Mouse (Mus musculus) testis, postnatal 10 days (tissue): ENCODE data around the gene Slain2.
"Not testable (repeated sequence)": the region's sequence is repeated elsewhere in the genome, so short reads cannot be mapped to it uniquely, and the experiment has no call there.

Source experiments
- DNase-seq: peaks from one replicate; pipeline ENCODE4 v3.0.0; 2021; ENCODE audit warnings: low spot score

Gene Slain2

DNA sequence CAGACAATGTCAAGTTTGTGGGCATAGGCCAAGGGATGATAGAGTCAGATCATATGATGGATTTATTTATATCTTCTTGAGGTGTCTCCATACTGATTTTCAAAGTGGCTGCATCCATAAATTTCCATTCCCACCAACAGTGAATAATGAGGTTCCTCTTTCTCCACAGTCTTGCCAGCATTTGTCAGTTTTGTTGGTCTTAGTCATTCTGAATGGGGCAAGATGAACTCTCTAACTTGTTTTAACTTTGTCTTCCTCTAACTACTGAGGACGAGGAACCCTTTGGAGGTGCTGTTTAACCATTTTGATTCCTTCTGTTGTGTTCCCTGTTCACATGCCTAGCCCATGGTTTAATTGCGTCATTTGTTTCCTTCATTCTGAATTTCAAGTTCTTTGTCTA, 36.1 kb downstream of the Slain2 start:
- DNase-seq = no peak

DNA sequence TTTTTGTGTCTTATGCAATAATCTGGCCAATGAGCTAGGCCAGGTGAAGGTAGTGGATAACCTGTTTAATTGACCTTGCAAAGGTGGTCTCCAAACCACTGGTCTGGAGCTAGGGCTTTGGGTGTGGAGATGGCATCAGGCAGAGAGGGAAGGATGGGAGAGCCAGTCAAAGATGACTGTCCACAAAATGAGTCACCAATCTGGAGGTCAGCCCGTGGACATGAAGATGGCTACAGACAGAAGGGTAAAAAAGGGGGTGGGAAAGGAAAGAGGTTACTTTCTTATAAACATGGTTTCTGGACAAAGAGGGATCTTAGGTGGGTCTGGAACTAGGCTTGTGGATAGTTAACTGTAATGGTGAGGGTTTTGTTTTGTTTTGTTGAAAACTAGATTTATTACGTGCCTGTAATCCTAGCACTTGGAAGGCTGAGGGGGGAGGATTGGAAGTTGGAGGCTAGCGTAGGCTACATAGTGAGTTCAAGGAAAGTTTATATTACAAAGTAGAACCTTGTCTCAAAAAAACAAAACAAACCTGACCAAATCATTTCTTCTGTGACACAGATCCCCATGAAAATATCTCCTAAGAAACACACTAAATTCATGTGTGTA, 40.0 kb downstream of the Slain2 start:
- no peak for DNase-seq

DNA sequence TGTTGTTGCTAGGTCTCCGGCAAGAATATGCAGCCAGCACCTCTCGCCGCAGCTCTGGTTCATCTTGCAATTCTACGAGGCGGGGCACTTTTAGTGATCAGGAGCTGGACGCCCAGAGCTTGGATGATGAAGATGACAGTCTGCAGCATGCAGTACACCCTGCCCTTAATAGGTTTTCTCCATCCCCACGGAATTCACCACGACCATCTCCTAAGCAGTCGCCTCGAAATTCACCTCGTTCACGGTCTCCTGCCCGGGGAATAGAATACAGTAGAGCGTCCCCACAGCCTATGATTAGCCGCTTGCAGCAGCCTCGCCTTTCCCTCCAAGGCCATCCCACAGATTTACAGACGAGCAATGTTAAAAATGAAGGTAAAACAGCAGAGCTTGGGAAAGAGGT, 43.2 kb downstream of the Slain2 start:
- DNase-seq = no peak

DNA sequence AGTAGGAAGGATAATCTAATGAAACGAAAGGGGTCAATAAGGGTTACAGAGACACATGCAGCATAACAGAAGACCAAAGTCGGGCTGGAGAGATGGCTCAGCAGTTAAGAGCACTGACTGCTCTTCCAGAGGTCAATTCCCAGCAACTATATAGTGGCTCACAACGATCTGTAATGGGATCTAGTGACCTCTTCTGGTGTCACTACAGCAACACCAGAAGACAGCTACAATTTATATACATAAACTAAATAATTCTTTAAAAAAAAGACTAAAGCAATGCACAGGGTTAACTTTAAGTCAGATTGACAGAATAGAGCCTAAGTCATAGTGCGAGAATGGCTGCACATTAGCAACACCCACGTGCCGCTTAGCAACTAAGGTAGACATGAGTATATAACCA, 46.0 kb downstream of the Slain2 start:
- DNase-seq = no peak

DNA sequence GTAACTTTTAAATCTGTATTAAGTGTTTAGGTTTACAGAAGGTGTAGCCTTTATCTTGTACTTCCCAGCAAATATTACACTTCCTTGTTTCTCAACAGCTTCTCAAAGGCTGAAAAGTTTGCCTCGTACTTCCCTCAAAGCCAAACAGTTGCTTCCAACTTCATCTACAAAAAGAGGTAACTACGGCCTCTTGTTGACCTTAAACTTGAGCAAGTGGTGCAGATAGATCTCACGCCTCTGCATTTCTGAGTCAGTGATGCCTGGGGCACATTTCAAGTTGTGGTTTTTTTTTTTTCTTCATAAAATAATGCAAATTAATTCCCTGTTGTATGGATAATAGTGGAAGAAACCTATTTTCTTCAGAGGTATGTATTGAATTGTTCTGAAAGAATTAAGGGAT, 51.6 kb downstream of the Slain2 start:
- DNase-seq = no peak

DNA sequence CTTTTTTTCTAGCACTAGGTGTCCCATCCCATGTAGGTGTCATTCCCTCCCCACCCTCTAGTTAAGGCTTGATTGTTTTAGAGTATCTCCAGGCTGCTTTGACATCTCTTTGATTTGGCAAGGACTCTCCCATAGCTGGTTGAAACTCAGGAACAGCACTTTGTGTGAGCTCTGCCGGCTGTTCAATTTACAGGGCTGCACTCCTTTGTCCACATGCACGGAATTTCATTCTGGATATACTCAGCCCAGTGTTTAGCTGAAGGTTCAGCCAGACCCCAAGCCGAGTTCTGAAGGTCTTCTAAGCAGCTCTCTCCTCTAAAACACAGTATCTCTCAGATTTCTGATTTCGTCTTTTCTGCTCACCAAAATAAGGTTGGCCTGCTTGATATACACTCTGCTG, 58.3 kb downstream of the Slain2 start:
- DNase-seq = no peak

DNA sequence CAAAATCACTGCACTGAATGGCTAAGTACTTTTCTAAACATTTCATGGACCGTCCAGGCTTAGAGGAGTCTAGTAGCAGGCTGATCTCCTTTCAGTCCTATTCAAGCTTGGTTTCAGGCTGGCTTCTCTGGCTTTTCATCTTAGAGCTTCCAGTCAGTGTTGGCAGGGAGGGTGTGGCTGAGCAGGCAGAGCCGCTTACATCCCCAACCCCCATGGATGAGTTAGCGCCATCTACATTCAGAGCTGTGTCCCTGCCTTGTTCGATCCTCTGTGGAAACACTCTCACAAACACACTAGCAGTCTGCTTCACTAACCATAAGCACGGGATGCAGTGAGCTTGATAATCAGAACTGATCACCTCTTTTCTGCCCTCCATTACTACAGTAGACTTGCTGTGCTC, 58.8 kb downstream of the Slain2 start:
- no peak for DNase-seq

DNA sequence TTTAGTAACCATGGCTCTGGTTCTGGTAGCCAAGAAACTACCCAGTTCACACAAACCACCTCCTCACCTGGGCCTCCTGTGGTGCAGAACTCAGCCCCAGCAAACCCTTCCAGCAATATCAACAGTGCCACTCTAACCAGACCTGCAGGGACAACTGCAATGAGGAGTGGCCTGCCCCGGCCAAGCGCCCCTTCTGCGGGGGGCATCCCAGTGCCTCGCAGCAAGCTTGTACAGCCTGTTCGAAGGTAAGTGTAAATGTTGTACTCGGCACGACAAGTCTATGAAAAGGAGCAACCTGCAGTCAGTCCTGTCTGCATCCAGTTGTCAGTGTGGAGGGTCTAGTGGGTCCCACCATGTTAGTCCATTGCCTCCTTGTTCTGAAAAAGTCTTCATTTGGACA, 60.5 kb downstream of the Slain2 start, which contains the start of gene Gm10135:
TSS of gene Gm10135 (minus strand) at position 101 of the 400 bp plus-strand sequence.
- no peak for DNase-seq

DNA sequence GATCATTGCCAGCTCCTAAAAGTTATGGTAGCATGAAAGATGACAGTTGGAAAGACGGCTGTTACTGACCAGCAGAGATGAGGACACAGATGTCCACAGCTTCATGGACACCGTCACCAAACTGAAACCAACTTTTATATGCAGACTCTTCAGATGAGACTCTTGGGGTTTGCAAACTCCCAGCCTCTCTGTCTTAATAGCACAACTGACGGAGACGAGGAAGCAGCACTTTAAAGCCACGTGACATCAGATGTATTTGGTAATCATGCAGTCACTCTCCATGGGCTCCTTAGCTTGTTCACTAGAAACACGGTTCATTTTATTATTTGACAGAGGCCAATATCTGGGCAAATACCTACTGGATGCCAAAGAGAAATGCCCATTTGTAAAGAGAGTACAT, 61.9 kb downstream of the Slain2 start:
- no peak for DNase-seq

DNA sequence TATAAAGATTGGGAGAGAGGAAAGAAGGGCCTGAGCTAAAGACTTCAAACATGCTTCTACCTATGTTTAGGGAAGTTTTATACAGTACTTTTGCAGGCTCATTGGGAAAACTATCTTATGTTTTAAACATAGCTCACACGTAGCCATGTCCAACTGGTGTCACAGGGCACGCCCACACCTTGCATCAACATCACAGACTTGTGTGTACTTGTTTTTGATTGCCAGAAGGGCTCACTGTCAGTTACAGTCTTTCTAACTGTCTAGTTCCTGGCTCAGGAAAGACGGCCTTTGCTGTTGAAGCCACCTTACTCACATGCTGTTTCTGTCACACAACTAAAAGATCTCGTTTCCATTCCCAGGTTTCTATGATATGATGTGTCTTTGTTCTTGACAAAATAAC, 62.4 kb downstream of the Slain2 start:
- no peak for DNase-seq

DNA sequence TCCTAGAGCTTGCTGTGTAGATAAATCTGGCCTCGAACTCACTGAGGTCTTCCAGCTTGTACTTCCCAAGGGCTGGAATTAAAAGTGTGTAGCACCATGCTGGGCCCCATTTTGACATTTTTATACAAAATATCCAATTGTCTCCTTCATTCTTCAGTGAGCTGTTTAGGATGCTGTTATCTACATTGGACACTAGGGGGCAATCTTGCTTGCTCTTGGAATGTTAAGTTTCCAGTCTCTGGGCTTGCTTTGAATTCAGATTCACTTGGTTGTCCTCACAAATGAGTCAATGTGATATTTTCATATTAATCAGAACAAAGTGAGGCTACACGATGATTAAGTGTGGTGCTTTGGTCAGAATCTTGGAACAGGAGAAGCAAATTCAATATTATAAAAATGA, 70.0 kb downstream of the Slain2 start:
- no peak for DNase-seq

DNA sequence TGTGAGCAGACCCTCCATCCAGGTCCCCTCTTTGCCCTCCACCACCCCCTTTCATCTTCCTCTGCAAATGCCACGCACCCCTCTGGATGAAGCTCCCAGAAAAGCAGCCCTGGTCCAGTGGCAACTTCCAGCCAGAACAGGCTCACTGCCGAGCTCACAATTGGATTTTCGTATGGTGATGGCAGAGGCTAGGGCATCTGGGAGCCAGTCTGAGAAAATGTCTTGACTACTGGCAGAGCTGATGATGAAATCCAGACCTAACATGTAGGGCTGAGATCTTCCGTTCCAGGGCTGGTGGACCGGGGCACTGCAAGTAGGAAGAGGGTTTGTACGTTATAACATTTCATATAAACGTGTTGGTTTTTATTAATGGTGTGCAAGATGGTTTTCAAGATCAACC, 73.7 kb downstream of the Slain2 start:
- DNase-seq = peak; percentile 28

DNA sequence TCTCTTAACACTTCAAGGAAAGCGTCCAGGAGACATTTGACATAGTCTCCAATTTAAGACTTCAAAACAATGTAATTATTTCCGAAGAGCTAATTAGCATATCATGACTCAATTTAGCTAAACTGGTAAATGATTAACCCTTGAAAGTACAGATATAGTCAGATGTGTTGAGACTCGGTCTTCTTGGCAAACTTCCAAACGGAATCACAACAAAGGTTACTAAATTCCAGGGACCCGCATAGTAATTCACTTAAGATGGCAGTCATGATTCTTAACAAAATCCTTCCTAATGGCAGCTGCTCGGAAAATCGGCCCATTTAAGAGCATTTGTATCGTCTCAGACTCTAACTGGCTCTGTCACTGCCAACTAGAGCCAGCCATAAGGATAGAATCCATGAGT, 75.7 kb downstream of the Slain2 start:
- peak; percentile 26 for DNase-seq

DNA sequence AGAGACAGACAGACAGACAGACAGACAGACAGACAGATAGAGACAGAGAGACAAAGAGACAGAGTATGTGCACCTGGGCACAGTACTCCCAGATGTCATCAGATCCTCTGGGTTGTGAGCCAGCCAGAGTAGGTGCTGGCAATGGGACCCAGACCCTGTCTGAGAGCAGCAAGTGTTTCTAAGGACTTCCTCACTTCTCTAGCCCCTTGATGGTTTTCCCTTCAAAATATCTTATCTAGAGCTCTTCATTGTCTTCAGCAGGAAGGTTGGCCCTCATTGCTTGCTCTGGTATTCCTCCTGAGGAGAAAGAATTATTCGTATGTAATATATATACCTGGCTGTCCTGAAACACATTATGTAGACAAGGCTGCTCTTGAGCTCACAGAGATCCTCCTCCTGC, 78.4 kb downstream of the Slain2 start:
- peak; percentile 20 for DNase-seq

DNA sequence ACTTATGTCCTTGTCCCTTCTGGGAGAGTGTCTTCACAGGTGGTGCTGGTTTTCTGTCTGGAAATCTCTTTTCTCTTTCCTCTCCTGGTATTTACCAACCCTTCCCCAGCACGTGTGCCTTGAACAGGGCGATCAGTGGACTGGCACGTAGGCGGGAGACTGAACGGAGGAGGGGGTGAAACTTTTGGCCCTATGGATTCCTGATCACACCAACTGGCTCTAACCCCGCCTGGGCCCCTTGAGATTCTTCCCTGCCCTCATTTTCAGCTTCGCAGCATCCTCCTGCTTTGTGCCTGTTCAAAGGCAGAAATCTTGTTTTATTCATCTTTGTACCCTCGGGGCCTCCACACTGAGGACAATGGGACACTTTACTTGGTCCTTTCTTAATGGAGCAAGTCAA, 80.3 kb downstream of the Slain2 start:
- DNase-seq = peak; percentile 29

DNA sequence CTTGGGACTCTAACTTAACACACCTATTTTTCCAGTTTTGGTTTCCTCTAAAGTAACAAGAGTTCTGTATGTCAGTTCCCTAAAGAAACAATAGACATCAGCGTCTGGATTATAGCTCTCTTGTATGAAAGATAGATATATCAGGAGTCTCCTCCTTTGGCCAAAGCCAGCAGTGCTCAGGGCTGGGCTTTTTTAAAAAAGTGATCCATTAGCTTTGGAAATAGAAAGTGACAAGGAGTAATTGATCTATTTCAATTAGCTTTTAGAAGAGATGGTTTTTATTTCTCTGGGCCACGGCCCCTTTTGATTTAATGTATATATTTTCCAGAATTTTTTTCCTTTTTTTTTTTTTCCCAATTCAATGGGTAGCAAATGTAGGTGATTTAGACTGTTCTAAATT, 80.8 kb downstream of the Slain2 start:
- no peak for DNase-seq

DNA sequence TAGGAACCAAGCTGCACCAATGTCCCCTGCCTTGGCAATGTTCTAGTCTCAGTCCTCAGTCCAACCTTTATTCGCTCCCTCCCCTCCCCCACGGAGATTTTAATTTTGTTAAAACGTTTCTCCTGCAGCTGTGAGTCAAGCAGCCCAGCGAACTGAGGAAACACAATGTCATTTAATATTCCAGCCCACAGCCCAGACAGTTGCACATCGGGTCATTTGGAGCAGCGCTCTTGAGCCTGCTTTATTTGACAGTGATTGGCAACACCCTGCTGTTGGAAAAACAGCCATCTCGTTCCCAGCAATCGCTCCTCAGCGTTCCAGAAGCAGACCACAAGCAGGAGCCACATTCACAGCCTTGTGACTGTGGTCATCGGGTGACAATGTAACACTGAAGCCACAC, 81.3 kb downstream of the Slain2 start:
- no peak for DNase-seq

DNA sequence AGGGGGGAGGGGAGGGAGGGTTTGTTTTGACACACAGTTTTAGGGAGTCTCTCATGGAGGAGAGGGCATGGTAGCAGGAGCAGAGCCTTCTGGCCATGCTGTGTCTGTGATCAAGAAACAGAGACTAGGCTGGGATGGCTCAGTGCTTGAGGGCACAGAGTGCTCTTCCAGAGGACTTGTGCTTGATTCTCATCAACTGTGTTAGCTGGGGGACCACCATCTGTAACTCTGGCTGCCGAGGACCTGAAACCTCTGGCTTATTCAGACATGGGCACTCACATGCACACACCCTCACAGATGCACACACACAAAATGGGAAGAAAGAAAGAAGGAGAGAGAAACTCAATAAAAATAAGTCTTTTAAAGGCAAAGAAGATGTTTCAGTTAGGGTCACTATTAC, 84.4 kb downstream of the Slain2 start:
- DNase-seq = not testable (repeated sequence)

DNA sequence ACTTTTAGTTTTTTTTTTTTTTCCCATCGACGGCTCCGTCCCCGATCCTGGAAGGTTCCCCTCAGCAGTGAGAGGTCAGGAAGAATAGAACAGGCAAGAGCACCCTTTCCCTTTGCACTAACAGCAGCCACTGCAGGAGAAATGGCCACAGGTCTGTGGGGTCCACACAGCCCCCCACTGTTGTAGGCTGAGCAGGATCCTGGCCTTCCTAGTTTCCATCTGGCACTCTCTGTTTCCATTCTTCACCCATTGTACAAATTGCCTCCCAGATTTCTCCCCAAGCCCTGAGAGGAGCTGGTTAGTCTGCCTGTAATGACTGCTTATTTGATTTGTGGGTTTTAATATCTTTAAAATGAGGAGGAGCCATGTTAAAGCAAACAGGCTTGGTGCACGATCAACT, 89.9 kb downstream of the Slain2 start:
- no peak for DNase-seq

DNA sequence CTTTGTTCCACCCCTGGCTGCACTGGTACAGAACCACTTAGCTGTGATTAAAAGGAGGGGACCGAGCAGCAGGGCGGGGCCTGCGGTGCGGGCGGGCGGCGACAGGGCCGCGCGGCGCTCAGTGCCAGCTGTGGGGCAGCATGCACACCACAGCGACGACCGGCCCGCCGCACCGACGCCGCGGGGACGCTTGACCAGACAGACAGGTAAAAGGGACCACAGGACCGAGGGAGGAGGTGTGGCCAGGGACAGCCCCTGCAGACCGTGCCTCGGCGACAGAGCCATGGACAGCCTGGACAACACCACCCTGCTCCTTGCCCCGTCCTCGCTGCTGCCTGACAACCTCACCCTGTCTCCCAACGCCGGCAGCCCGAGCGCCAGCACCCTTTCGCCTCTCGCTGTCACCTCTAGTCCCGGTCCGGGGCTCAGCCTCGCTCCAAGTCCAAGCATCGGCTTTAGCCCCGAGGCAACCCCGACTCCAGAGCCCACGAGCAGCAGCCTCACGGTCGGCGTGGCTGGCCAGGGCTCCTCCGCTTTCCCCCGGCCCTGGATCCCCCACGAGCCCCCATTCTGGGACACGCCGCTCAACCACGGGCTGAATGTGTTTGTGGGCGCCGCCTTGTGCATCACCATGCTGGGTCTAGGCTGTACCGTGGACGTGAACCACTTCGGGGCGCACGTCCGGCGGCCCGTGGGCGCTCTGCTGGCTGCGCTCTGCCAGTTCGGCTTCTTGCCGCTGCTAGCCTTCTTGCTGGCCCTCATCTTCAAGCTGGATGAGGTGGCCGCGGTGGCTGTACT, 92.9 kb downstream of the Slain2 start, which contains the start of gene Slc10a4:
TSS of gene Slc10a4 (plus strand) at position 100 of the 798 bp plus-strand sequence.
- no peak for DNase-seq

DNA sequence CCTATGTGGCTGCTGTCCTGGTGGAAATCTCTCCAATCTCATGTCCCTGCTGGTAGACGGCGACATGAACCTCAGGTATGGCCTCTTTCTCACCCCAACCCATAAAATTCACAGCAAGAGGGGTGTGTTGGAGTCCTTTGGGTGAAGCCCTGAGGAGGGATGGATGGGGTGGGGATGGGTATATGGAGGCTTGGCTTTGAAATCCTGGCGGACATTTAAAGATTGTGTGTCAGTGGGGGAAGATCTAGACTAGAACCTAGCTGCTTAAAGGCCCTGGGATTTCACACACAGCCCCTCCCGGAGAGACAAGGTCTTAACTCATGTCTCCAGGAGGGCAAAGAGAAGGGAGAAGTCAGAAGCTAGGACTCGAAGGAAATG, 93.5 kb downstream of the Slain2 start:
- DNase-seq = no peak

DNA sequence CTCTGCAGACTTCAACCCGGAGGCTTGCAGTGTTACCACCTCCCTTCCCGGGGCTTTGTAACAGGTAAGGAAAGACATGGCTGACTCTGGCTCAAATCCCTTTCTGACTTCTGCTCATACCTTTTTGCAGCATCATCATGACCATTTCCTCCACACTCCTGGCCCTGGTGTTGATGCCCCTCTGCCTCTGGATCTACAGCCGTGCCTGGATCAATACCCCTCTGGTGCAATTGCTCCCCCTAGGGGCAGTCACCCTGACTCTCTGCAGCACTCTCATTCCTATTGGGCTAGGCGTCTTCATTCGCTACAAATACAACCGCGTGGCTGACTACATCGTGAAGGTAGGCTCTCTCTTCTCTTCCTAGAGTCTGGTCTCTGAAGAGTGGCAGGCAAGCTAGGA, 94.1 kb downstream of the Slain2 start:
- DNase-seq = not testable (repeated sequence)

DNA sequence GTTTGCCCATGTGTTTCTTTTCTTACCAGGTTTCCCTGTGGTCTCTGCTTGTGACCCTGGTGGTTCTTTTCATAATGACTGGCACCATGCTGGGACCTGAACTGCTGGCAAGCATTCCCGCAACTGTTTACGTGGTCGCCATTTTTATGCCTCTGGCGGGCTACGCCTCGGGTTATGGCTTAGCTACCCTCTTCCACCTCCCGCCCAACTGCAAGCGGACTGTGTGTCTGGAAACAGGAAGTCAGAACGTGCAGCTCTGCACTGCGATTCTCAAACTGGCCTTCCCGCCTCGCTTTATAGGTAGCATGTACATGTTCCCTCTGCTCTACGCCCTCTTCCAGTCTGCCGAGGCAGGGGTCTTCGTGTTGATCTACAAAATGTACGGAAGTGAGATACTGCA, 97.7 kb downstream of the Slain2 start:
- not testable (repeated sequence) for DNase-seq
